Mouse (Mus musculus) embryonic facial prominence, embryonic 15.5 days (tissue): ENCODE results near the gene Taf6l. TPM values are rescaled to one million over a fixed set of nuclear protein-coding genes. Genes with fewer than 3 reads are reported as not detected.

Source experiments
- ATAC-seq: fragments of 200-750 bp; cut with Nextera tagmentation; 2 replicates; pipeline ENCODE4 v1.8.0; 2017; ENCODE audit warnings: low read depth, moderate TSS enrichment; ENCODE audit not compliant: insufficient number of reproducible peaks, low FRiP score, low TSS enrichment
- H3K27ac ChIP-seq: fragments of 300-500 bp; sonication (generic); replicated peaks from 2 replicates; pipeline ENCODE4 v1.5.1; 2015; ENCODE audit warnings: mild to moderate bottlenecking, inconsistent platforms
- H3K27me3 ChIP-seq: fragments of 300-500 bp; sonication (generic); 2 replicates; pipeline ENCODE4 v1.6.1; 2015; ENCODE audit warnings: inconsistent platforms
- H3K36me3 ChIP-seq: fragments of 300-500 bp; sonication (generic); 2 replicates; pipeline ENCODE4 v1.6.1; 2015; ENCODE audit warnings: mild to moderate bottlenecking, inconsistent platforms
- H3K4me1 ChIP-seq: fragments of 300-500 bp; sonication (generic); 2 replicates; pipeline ENCODE4 v1.6.1; 2015; ENCODE audit warnings: inconsistent platforms
- H3K4me2 ChIP-seq: fragments of 300-500 bp; sonication (generic); replicated peaks from 2 replicates; pipeline ENCODE4 v1.6.1; 2015; ENCODE audit warnings: mild to moderate bottlenecking, inconsistent platforms
- H3K4me3 ChIP-seq: fragments of 300-500 bp; sonication (generic); replicated peaks from 2 replicates; pipeline ENCODE4 v1.5.1; 2015; ENCODE audit warnings: mild to moderate bottlenecking, inconsistent platforms
- H3K9ac ChIP-seq: fragments of 300-500 bp; sonication (generic); 2 replicates; pipeline ENCODE4 v1.6.1; 2015; ENCODE audit warnings: inconsistent platforms
- H3K9me3 ChIP-seq: fragments of 300-500 bp; sonication (generic); replicated peaks from 2 replicates; pipeline ENCODE4 v1.6.1; 2016; ENCODE audit warnings: inconsistent platforms
- WGBS: fragments of 180-500 bp; shearing (Covaris S2); methylation state at CpG from one replicate; pipeline ENCODE4 v1.1.7; 2015; 5-methylcytosine and 5-hydroxymethylcytosine counted together
- polyA plus RNA-seq: library from polyadenylated mRNA; unstranded; fragments of >200 nt; fragmentation: Nextera tagmentation; extraction: Ambion mirVana; gene quantifications from 2 replicates; pipeline ENCODE4 v1.2.1, GENCODE M21; 2015

Taf6l gene
- polyA plus RNA-seq, 1 experiment from 2014 or later = 27.3 TPM

GRCm38 (mm10) chr19:8818301-8818798, 32.1 kb upstream of the Taf6l start:
- WGBS = 19% methylated on average over 14 of the region's 14 CpGs
- H3K4me3 ChIP-seq = peak overlapping the region; percentile 99
- no peaks in the 10 kb centered on the region for H3K27me3 ChIP-seq
- H3K4me1 ChIP-seq = peaks cover 40% of the 10 kb centered on the region
- H3K27ac ChIP-seq = peak overlapping the region; percentile 100
- no peaks in the 10 kb centered on the region for H3K9me3 ChIP-seq
- peaks cover 40% of the 10 kb centered on the region for H3K36me3 ChIP-seq
- ATAC-seq = no peak
- H3K9ac ChIP-seq = peak overlapping the region; percentile 68
- H3K4me2 ChIP-seq = peak overlapping the region; percentile 90

GRCm38 (mm10) chr19:8817001-8817400, 30.8 kb upstream of the Taf6l start:
- no peak overlapping the region for H3K27ac ChIP-seq
- WGBS = 70% methylated on average over 3 of the region's 3 CpGs

GRCm38 (mm10) chr19:8815812-8816211, 29.6 kb upstream of the Taf6l start:
- Histone ChIP-seq H3K9ac (no peak overlapping the region), H3K4me1 (peaks cover 24% of the 10 kb centered on the region), H3K4me3 (no peak overlapping the region), H3K27ac (no peak overlapping the region), H3K4me2 (no peak overlapping the region), H3K27me3 (no peaks in the 10 kb centered on the region), H3K36me3 (peaks cover 55% of the 10 kb centered on the region), H3K9me3 (no peaks in the 10 kb centered on the region)
- no peak for ATAC-seq
- 71% methylated on average over 11 of the region's 11 CpGs for WGBS

More at GRCm38 (mm10) chr19:8817001-8817400, 30.8 kb upstream of the Taf6l start:
- ATAC-seq = no peak
- H3K36me3 ChIP-seq = peaks cover 46% of the 10 kb centered on the region
- H3K9me3 ChIP-seq = no peaks in the 10 kb centered on the region
- no peaks in the 10 kb centered on the region for H3K27me3 ChIP-seq
- H3K4me1 ChIP-seq = peaks cover 27% of the 10 kb centered on the region
- peak overlapping the region; percentile 17 for H3K4me2 ChIP-seq
- H3K4me3 ChIP-seq = 0 out of 2 replicates have a peak overlapping the region, but pooled peaks have one; percentile 8
- no peak overlapping the region for H3K9ac ChIP-seq

- peaks cover 57% of the 10 kb centered on the region for H3K36me3 ChIP-seq
- H3K4me3 ChIP-seq = no peak overlapping the region
- H3K4me1 ChIP-seq = peaks cover 9% of the 10 kb centered on the region
- 97% methylated on average over 5 of the region's 5 CpGs for WGBS
- H3K27ac ChIP-seq = no peak overlapping the region
- H3K9me3 ChIP-seq = no peaks in the 10 kb centered on the region
- ATAC-seq = no peak
- no peaks in the 10 kb centered on the region for H3K27me3 ChIP-seq
- no peak overlapping the region for H3K4me2 ChIP-seq
- H3K9ac ChIP-seq = no peak overlapping the region
These were observed 20.6 kb upstream of the Taf6l start for GRCm38 (mm10) chr19:8806810-8807209.

GRCm38 (mm10) chr19:8803879-8804660, 17.9 kb upstream of the Taf6l start:
- no peak for ATAC-seq
- WGBS = 89% methylated on average over 11 of the region's 11 CpGs
- Histone ChIP-seq H3K4me3 (no peak overlapping the region), H3K4me1 (peaks cover 12% of the 10 kb centered on the region), H3K9ac (no peak overlapping the region), H3K4me2 (no peak overlapping the region), H3K27me3 (no peaks in the 10 kb centered on the region), H3K9me3 (no peaks in the 10 kb centered on the region), H3K27ac (no peak overlapping the region), H3K36me3 (peaks cover 37% of the 10 kb centered on the region)

GRCm38 (mm10) chr19:8803204-8803780, 17.1 kb upstream of the Taf6l start:
- Histone ChIP-seq H3K4me2 (peak overlapping the region; percentile 82), H3K9ac (no peak overlapping the region)
- 88% methylated on average over 9 of the region's 9 CpGs for WGBS

GRCm38 (mm10) chr19:8802130-8802821, 16.1 kb upstream of the Taf6l start, which contains the start of gene Zbtb3:
Zbtb3 (plus strand) TSS chr19:8802555.
- under 1% methylated on average over 30 of the region's 30 CpGs for WGBS
- ATAC-seq = peak; percentile 97
- H3K27ac ChIP-seq = peak within 1 kb of the TSS; percentile 93
- H3K4me3 ChIP-seq = peak within 1 kb of the TSS; percentile 64
- peak within 1 kb of the TSS; percentile 82 for H3K4me2 ChIP-seq
- no peaks in the 10 kb centered on the region for H3K9me3 ChIP-seq
- peaks cover 18% of the 10 kb centered on the region for H3K4me1 ChIP-seq
- peaks cover 27% of the 10 kb centered on the region for H3K36me3 ChIP-seq
- no peaks in the 10 kb centered on the region for H3K27me3 ChIP-seq
- peak within 1 kb of the TSS; percentile 13; the same call in 1 of the 2 replicates for H3K9ac ChIP-seq

More at GRCm38 (mm10) chr19:8803204-8803780, 17.1 kb upstream of the Taf6l start:
- H3K4me3 ChIP-seq = peak overlapping the region; percentile 64
- H3K4me1 ChIP-seq = peaks cover 12% of the 10 kb centered on the region
- H3K36me3 ChIP-seq = peaks cover 37% of the 10 kb centered on the region
- H3K27me3 ChIP-seq = no peaks in the 10 kb centered on the region
- ATAC-seq = no peak
- H3K27ac ChIP-seq = peak overlapping the region; percentile 93; the same call in 1 of the 2 replicates
- no peaks in the 10 kb centered on the region for H3K9me3 ChIP-seq

GRCm38 (mm10) chr19:8798947-8799315, 12.7 kb upstream of the Taf6l start:
- H3K4me1 ChIP-seq = peaks cover 21% of the 10 kb centered on the region
- peaks cover 19% of the 10 kb centered on the region for H3K36me3 ChIP-seq
- peak overlapping the region; percentile 78; the same call in 1 of the 2 replicates for H3K4me3 ChIP-seq
- H3K27ac ChIP-seq = peak overlapping the region; percentile 82; the same call in 1 of the 2 replicates
- no peaks in the 10 kb centered on the region for H3K27me3 ChIP-seq
- H3K9ac ChIP-seq = no peak overlapping the region
- no peak for ATAC-seq
- no peaks in the 10 kb centered on the region for H3K9me3 ChIP-seq
- peak overlapping the region; percentile 63; the same call in 1 of the 2 replicates for H3K4me2 ChIP-seq

GRCm38 (mm10) chr19:8798264-8798946, 12.2 kb upstream of the Taf6l start, which contains the start of gene Polr2g:
Polr2g (minus strand) TSS chr19:8798577.
- Histone ChIP-seq H3K9me3 (no peaks in the 10 kb centered on the region), H3K27ac (peak within 1 kb of the TSS; percentile 82), H3K4me1 (peaks cover 21% of the 10 kb centered on the region), H3K27me3 (no peaks in the 10 kb centered on the region), H3K36me3 (peaks cover 25% of the 10 kb centered on the region), H3K4me2 (peak within 1 kb of the TSS; percentile 63), H3K9ac (peak within 1 kb of the TSS; percentile 76), H3K4me3 (peak within 1 kb of the TSS; percentile 78)
- ATAC-seq = peak; percentile 78
- under 1% methylated on average over 25 of the region's 25 CpGs for WGBS

GRCm38 (mm10) chr19:8790171-8790570, 4.0 kb upstream of the Taf6l start:
- Histone ChIP-seq H3K27ac (no peak overlapping the region), H3K36me3 (peaks cover 38% of the 10 kb centered on the region), H3K9me3 (no peaks in the 10 kb centered on the region), H3K4me3 (no peak overlapping the region), H3K9ac (no peak overlapping the region), H3K4me2 (no peak overlapping the region), H3K27me3 (no peaks in the 10 kb centered on the region), H3K4me1 (peaks cover 7% of the 10 kb centered on the region)
- WGBS = 80% methylated on average over 7 of the region's 7 CpGs
- ATAC-seq = no peak
